Mouse (Mus musculus) heart, adult 2 months (tissue): Measurements from ENCODE around the gene Cfap221.

Source experiments
- CTCF ChIP-seq: fragments of 200-600 bp; IDR thresholded peaks from 2 replicates; pipeline ENCODE4 v1.8.1; 2022; ENCODE audit warnings: antibody characterized with exemption, mild to moderate bottlenecking, moderate library complexity
- EP300 ChIP-seq: fragments of 200-500 bp; IDR thresholded peaks from 2 replicates; pipeline ENCODE4 v1.6.1; 2011; ENCODE audit warnings: low read depth, low read length, control low read depth; ENCODE audit not compliant: insufficient read depth
- POLR2A ChIP-seq: fragments of 200-500 bp; IDR thresholded peaks from 2 replicates; pipeline ENCODE4 v1.6.1; 2011; ENCODE audit warnings: mild to moderate bottlenecking, low read depth, low read length, control low read depth; ENCODE audit not compliant: insufficient read depth

DNA sequence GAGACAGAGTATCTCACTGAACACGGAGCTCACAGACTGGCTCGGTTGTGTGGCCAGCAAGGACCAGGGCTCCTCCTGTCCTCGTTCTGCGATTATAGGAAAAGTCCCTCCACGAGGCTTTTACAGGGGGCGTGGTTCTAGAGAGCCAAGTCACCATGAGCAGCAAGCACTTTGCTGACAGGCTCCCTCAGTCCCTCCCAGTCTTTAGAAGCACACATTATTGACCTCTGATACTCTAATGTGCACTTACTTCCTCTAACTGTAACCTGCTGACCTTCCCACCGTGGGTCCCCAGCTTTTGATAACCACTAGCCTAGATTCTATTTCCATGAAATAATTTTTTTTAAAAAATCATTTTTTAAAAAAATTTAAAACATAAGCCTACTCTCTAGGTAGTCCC, 37.1 kb downstream of the Cfap221 start:
- TF ChIP-seq EP300 (no peak), POLR2A (no peak), CTCF (no peak)
